Mouse (Mus musculus) 3134 (cell line): ENCODE data around the gene Hbb-bh2.
"Not testable (repeated sequence)": the region's sequence is repeated elsewhere in the genome, so short reads cannot be mapped to it uniquely, and the experiment has no call there.

ENCODE experiments used
- DNase-seq: peaks from one replicate; pipeline ENCODE4 v3.0.0-alpha.2; 2011; ENCODE audit warnings: low spot score; ENCODE audit not compliant: insufficient read length; ENCODE audit errors: extremely low read depth

Hbb-bh2 gene

GRCm38 (mm10) chr7:103840268-103840667, at the start of gene Hbb-bh2:
Hbb-bh2 (minus strand) TSS chr7:103840520.
- DNase-seq = no peak

- DNase-seq = no peak
Measured at GRCm38 (mm10) chr7:103886152-103886551, 45.8 kb upstream of the Hbb-bh2 start, which contains the start of gene Olfr66. Olfr66 (minus strand) TSS chr7:103886252.

- DNase-seq = no peak
Measured at GRCm38 (mm10) chr7:103877093-103877492, 36.8 kb upstream of the Hbb-bh2 start.

DNA sequence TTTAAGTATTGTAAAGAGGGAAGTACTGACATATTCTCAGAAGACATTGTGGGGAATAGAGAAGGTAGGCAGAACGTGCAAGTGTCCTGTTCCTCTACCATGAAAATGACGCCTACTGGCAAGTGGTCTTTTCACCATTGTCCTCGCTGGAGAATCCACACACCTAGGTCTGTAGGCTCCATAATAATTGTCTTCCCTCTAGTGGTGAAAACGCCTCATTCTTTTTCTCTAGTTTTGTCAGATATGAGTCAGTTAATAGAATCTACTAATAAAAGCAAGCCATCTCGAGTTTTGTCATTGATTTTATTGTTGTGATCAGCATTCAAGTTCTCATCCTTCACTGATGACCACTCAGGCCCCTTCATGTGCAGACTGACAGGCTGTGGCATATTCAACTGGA, 34.1 kb upstream of the Hbb-bh2 start:
- DNase-seq = no peak

DNA sequence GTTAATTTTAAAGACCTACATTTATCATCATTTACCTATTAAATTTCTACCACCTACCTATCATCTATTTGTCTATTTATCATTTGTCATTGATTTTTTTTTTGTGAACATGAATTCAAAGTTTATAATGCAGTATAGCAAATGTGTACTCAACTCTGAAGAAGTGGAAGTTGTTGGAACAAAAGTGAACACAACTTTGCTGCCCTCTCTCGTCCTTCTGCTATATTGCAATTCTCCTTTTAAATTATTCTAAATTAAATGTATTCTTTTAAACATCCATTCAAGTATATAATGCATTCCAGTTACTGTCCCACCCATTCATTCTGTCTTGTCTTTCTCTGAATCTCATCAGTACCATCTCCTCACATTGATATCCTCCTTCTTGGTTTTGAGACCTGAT, 32.7 kb upstream of the Hbb-bh2 start:
- no peak for DNase-seq

- no peak for DNase-seq
Measured at GRCm38 (mm10) chr7:103870667-103871066, 30.3 kb upstream of the Hbb-bh2 start.

DNA sequence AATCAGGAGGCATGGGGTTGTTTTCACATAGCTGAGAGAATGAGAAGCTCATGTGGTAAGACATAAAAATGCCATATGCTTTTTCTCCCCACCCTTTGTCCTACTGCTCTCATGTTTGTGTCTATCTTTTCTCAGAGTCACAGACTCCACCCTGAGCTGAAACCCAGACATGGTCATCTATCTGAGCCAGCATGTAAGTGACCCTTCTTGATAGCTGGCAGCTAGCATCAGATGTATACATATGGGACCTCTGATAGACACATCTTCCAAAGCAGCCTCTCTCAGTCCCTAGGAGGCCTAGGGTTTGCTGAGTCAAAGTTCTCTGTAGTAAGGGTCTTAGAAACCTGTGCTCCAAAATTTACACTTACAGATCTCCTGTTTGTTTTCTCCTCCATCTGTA, 25.4 kb upstream of the Hbb-bh2 start:
- no peak for DNase-seq

- no peak for DNase-seq
Measured at GRCm38 (mm10) chr7:103861531-103861930, 21.2 kb upstream of the Hbb-bh2 start.

DNA sequence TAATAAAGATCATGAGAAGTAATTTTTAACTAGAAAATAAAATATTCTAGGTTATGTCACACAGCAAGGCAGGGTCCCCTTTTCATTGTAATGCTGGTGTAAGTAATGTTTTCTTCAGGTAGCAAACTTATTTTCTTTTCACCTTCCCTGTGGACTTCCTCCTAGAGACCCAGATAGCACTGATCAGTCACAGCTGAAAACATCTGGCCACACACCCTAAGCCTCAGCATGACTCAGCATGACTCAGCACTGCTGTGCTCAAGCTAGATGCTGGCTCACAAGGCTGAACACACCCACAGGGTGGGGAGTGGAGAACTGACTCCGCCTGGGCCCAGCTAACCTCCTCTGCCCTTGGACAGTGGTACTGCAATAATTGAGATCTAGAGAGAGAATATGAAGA, 20.5 kb upstream of the Hbb-bh2 start:
- peak; percentile 60 for DNase-seq

DNA sequence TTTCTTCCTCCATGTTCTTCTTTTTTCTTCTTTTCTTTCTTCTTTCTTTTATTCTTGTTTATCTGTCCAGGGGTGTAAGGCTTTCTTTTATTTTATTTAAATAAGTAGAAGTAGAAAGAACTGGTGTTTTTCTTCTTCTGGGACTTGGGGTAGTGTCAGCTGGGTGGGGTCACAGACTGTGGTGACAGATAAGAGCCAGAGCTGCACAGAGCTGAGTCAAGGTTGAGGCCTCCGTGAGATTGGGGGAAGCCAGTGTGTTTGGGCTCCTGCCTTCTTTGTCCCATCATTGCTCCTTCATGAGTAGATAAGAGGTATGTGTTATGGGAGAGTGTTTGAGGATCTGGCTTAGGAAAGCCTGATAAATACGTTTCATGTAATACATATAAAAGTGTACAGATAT, 18.8 kb upstream of the Hbb-bh2 start:
- DNase-seq = no peak

- no peak for DNase-seq
Measured at GRCm38 (mm10) chr7:103854669-103855068, 14.3 kb upstream of the Hbb-bh2 start.

- DNase-seq = no peak
Measured at GRCm38 (mm10) chr7:103853090-103853489, 12.8 kb upstream of the Hbb-bh2 start, which contains the start of gene Hbb-y. Hbb-y (minus strand) TSS chr7:103853216.

DNA sequence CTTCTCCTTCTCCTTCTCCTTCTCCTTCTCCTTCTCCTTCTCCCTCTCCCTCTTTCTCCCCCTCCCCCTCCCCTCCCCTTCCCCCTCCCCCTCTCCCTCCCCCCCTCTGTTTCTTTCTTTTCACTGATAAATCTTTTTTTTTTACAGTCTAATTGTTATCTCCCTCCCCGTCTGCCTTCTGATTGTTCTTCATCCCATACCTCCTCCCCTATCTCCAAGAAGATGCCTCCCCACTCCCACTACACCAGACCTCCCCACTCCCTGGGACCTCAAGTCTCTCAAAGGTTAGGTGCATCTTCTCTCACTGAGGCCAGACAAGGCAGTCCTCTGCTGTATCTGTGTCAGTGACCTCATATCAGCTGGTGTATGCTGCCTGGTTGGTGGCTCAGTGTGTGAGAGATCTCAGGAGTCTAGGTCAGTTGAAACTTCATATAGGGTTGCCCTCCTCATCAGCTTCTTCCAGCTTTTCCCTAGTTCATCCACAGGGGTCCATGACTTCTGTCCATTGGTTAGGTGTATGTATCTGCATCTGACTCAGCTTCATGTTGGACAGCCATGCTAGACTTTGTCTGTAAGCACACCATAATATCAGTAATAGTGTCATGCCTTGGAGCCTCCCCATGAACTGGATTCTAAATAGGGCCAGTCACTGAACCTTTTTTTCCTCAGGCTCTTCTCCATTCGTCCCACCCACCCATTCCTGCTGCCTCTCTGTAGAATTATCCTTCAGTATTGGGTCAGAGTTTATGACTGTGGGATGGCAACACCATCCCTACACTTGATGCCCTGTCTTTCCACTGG, 4.4 kb upstream of the Hbb-bh2 start:
- no peak for DNase-seq

GRCm38 (mm10) chr7:103843034-103843433, 2.7 kb upstream of the Hbb-bh2 start, which contains the start of gene Hbb-bh1:
Hbb-bh1 (minus strand) TSS chr7:103843164.
- no peak for DNase-seq

DNA sequence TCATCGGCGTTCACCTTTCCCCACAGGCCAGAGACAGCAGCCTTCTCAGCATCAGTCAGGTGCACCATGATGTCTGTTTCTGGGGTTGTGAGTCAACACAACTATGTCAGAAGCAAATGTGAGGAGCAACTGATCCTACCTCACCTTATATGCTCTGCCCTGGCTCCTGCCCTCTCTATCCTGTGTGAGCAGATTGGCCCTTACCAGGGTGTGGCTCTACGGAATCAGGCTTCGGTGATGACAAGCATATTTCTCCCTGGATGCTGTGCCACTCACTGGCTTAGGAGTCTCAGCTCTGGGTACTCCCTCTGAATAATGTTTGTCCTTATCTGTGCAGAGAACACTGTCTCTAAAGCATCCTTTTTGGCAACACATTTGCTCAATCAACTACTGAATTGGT, 12.5 kb downstream of the Hbb-bh2 start, which contains the start of gene Hbb-bs:
Gene Hbb-bs (minus strand): TSS at position 289 of the 400 bp plus-strand sequence.
- no peak for DNase-seq

- DNase-seq = not testable (repeated sequence)
Measured at GRCm38 (mm10) chr7:103827139-103827538, 13.2 kb downstream of the Hbb-bh2 start.

- DNase-seq = no peak
Measured at GRCm38 (mm10) chr7:103826255-103826887, 13.9 kb downstream of the Hbb-bh2 start.

- DNase-seq = no peak
Measured at GRCm38 (mm10) chr7:103825536-103826254, 14.6 kb downstream of the Hbb-bh2 start.

GRCm38 (mm10) chr7:103824597-103824996, 15.7 kb downstream of the Hbb-bh2 start:
- DNase-seq = no peak

GRCm38 (mm10) chr7:103815085-103815484, 25.2 kb downstream of the Hbb-bh2 start:
- not testable (repeated sequence) for DNase-seq

GRCm38 (mm10) chr7:103813766-103814165, 26.6 kb downstream of the Hbb-bh2 start, which contains the start of gene Hbb-bt:
Hbb-bt (minus strand) TSS chr7:103813996.
- no peak for DNase-seq
